Mouse (Mus musculus): ENCODE data around the gene Rmi2. TPM values are rescaled to one million over a fixed set of nuclear protein-coding genes. Genes with fewer than 3 reads are reported as not detected.
A peak's percentile ranks its signal among the peaks of the same experiment; 100 is the strongest.

The Rmi2 gene
- polyA plus RNA-seq, 1 experiment = 0.65 TPM

DNA sequence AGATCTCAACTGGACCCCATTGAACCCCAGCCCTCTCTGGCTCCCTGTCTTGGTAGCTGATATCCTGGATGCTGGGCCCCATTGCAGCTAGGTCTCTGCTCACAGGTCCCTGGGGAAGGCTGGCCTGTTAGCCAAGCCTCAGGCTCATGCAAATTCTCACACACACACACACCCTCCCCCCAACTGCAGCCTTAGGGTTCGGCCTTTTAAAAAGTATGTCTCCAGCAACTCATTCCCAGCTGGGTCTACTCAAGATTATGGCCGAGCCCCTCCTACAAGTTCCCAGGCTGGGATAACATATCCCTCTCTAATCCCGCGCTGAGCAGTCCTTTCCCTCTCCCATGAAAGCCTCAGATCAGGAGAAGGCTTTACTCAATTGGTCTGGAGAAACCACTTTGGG, 13.5 kb upstream of the Rmi2 start:
- H3K4me1 ChIP-seq (ENCODE audit: control insufficient read depth) = no peaks in the 10 kb centered on the region
- no peaks in the 10 kb centered on the region for H3K36me3 ChIP-seq (ENCODE audit: control insufficient read depth)
- no peak for TF ChIP-seq GATA1 (IDR thresholded peaks at IDR 0.05; ENCODE audit: low read length)
- no peak for TF ChIP-seq TAL1 (IDR thresholded peaks at IDR 0.05; ENCODE audit: low read length)
- no peaks in the 10 kb centered on the region for H3K27me3 ChIP-seq (ENCODE audit: control insufficient read depth)
- no peak overlapping the region for H3K4me3 ChIP-seq (replicated peaks)
- no peaks in the 10 kb centered on the region for H3K9me3 ChIP-seq (ENCODE audit: control insufficient read depth, low read length)

DNA sequence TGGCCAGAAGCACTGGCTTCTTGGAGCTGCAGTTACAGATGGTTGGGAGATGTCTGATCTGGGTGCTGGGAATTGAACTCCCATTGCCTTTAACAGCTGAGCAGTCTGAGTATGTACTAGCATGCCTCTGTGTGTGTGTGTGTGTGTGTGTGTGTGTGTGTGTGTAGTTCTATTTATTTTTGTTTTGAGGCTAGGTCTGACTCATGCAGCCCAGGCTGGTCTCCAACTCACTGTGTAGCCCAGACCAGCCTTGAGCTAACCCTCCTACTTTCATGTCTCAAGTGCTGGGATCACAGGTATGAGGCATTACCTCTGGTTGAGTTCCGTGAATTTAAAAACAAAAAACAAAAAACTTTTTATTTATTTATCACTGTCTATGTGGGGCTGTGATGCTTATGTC, 10.3 kb upstream of the Rmi2 start:
- Histone ChIP-seq H3K36me3 (ENCODE audit: control insufficient read depth) (no peaks in the 10 kb centered on the region), H3K9me3 (ENCODE audit: control insufficient read depth, low read length) (no peaks in the 10 kb centered on the region), H3K4me1 (ENCODE audit: control insufficient read depth) (no peaks in the 10 kb centered on the region), H3K4me3 (replicated peaks) (no peak overlapping the region), H3K27me3 (ENCODE audit: control insufficient read depth) (no peaks in the 10 kb centered on the region)
- no peak for TF ChIP-seq TAL1 (IDR thresholded peaks at IDR 0.05; ENCODE audit: low read length)
- TF ChIP-seq GATA1 (IDR thresholded peaks at IDR 0.05; ENCODE audit: low read length) = no peak

DNA sequence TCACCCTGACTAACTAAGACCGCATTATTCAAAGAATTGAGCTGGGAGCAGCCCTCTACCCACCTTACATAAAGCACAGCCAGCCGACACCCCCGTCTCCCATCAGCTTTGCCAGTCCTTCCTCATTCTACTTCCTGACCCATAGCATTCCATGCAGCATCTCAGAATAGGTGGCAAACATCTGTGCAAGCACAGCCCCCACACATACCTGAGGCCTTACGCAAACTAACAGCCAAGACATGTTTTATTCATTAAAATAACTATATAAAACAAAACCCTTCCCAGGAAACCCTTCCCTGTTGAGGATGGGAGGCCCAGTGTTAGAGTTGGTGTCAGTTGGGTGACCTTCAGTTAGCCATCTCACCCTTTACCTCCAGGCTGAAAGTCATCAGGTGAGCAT, 9.0 kb upstream of the Rmi2 start:
- TF ChIP-seq GATA1 (IDR thresholded peaks at IDR 0.05; ENCODE audit: low read length) (no peak), TAL1 (IDR thresholded peaks at IDR 0.05; ENCODE audit: low read length) (no peak)
- H3K4me1 ChIP-seq (ENCODE audit: control insufficient read depth) = no peaks in the 10 kb centered on the region
- H3K9me3 ChIP-seq (ENCODE audit: control insufficient read depth, low read length) = no peaks in the 10 kb centered on the region
- no peaks in the 10 kb centered on the region for H3K27me3 ChIP-seq (ENCODE audit: control insufficient read depth)
- no peak overlapping the region for H3K4me3 ChIP-seq (replicated peaks)
- H3K36me3 ChIP-seq (ENCODE audit: control insufficient read depth) = no peaks in the 10 kb centered on the region

DNA sequence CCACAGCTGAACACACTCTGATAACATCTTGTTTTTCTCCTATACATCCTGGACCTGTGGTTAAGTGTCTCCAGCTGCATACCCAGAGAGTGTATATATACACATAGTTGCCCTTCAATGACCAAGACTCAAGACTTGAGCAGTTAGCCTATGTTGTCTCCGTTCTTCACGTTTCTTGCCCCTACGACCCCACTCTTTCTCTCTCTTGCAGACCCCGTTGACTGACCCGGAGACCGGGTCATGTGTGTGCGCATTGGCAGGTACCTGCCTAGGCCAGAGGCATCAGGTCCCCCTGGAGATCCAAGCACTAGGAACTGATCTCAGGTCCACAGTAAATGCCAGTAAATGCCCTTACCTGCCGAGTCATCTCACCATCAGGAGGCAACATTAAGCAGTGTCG, 7.6 kb upstream of the Rmi2 start:
- no peaks in the 10 kb centered on the region for H3K27me3 ChIP-seq (ENCODE audit: control insufficient read depth)
- no peaks in the 10 kb centered on the region for H3K36me3 ChIP-seq (ENCODE audit: control insufficient read depth)
- H3K4me3 ChIP-seq (replicated peaks) = no peak overlapping the region
- TF ChIP-seq GATA1 (IDR thresholded peaks at IDR 0.05; ENCODE audit: low read length) (no peak), TAL1 (IDR thresholded peaks at IDR 0.05; ENCODE audit: low read length) (no peak)
- H3K4me1 ChIP-seq (ENCODE audit: control insufficient read depth) = no peaks in the 10 kb centered on the region
- no peaks in the 10 kb centered on the region for H3K9me3 ChIP-seq (ENCODE audit: control insufficient read depth, low read length)

DNA sequence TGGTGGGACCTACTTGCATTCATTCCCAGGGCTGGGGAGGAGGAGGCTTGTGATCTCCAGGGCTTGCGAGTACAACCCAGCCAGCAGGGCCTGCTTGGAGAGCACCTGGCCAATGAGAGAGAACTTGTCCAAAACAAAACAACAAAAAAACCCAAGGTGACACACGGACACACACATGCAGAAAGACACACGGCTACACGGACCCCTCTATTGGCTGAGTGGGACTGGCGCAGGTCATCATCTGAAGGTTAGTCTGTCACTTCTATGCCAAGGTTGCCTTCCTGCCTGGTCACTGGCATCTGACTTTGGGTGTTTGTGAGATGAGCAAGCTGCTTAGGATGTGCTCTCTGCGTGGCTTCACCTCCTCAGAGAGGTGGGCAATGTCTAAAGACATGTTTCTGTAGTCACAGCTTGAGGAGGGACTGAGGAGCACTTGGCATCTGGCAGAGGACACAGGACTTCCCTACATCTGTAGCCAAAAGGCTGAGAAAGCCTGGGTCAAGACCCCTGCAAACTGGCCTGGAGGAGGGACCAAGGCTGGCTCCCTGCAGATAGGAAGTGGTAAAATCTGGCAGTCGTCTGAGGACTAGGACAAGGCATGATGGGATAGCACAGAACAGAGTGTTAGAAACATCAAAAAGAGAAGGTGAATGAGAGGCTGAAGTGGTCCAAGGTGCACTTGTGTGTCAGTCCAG, 6.9 kb upstream of the Rmi2 start:
- no peaks in the 10 kb centered on the region for H3K9me3 ChIP-seq (ENCODE audit: control insufficient read depth, low read length)
- TF ChIP-seq GATA1 (IDR thresholded peaks at IDR 0.05; ENCODE audit: low read length) (no peak), TAL1 (IDR thresholded peaks at IDR 0.05; ENCODE audit: low read length) (no peak)
- no peaks in the 10 kb centered on the region for H3K36me3 ChIP-seq (ENCODE audit: control insufficient read depth)
- H3K27me3 ChIP-seq (ENCODE audit: control insufficient read depth) = peaks cover 3% of the 10 kb centered on the region; the same call in 1 of the 2 replicates
- H3K4me3 ChIP-seq (replicated peaks) = no peak overlapping the region
- no peaks in the 10 kb centered on the region for H3K4me1 ChIP-seq (ENCODE audit: control insufficient read depth)

DNA sequence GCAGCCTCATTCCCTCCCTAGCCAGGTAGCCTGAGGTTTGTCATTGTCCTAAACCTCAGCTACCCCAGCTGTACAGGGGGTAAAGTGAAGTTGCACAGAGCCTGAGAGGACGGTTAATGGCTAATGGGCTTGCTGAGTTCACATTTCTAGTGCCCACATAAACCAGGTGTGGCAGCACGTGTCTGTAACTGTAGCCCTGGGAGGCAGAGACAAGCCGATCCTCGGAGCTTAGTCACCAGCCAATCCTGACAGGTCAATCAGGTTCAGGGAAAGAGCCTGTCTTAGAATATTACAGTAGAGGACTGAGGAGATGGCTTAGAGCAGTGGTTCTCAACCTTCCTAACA, 6.4 kb upstream of the Rmi2 start:
- H3K27me3 ChIP-seq (ENCODE audit: control insufficient read depth) = peaks cover 7% of the 10 kb centered on the region; the same call in 1 of the 2 replicates
- no peak overlapping the region for H3K4me3 ChIP-seq (replicated peaks)
- no peaks in the 10 kb centered on the region for H3K36me3 ChIP-seq (ENCODE audit: control insufficient read depth)
- no peaks in the 10 kb centered on the region for H3K9me3 ChIP-seq (ENCODE audit: control insufficient read depth, low read length)
- no peaks in the 10 kb centered on the region for H3K4me1 ChIP-seq (ENCODE audit: control insufficient read depth)
- TF ChIP-seq GATA1 (IDR thresholded peaks at IDR 0.05; ENCODE audit: low read length) = no peak
- TF ChIP-seq TAL1 (IDR thresholded peaks at IDR 0.05; ENCODE audit: low read length) = no peak

DNA sequence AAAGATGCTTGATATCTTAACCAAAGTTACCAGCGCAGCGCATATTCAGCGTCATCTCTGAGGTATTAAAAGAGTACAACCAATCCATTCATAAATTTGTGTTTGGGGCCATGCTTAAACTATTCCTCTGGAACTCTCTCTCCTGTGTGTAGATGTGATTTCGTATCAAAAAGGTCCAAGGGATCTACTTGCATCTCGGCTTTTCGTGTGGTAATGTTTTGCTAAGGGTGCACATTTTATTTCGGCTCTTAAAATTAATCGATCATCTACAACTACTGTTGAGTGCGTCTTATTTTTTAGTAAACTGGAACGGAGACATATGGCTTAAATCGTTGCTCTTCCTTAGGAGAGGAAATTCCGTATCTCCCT, 333 bp upstream of the Rmi2 start:
- no peak for TF ChIP-seq TAL1 (IDR thresholded peaks at IDR 0.05; ENCODE audit: low read length)
- Histone ChIP-seq H3K9me3 (ENCODE audit: control insufficient read depth, low read length) (no peaks in the 10 kb centered on the region), H3K27me3 (ENCODE audit: control insufficient read depth) (peaks cover 14% of the 10 kb centered on the region), H3K4me1 (ENCODE audit: control insufficient read depth) (peaks cover 38% of the 10 kb centered on the region), H3K4me3 (replicated peaks) (peak overlapping the region; percentile 91), H3K36me3 (ENCODE audit: control insufficient read depth) (peaks cover 15% of the 10 kb centered on the region)

DNA sequence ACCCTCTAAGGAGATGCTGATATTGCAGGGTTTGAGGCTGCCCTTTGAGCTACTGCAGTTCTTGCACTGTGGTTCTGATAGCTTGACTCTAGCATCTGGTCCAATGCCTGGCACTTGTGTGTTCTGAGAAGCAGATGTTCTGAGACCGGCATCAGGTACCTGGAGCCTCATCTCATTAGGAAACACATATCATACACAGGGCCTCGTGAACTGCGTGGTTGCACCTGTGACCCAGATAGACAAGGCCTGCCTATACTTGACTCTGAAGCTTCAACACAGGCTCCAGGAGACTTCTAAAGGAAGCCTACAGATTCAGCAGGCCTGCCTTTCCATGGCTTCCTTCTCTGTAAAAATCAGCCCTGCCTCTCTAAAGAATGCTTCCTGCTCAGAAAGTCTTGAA, 1.5 kb downstream of the Rmi2 start:
- no peaks in the 10 kb centered on the region for H3K9me3 ChIP-seq (ENCODE audit: control insufficient read depth, low read length)
- no peak for TF ChIP-seq TAL1 (IDR thresholded peaks at IDR 0.05; ENCODE audit: low read length)
- no peak for TF ChIP-seq GATA1 (IDR thresholded peaks at IDR 0.05; ENCODE audit: low read length)

DNA sequence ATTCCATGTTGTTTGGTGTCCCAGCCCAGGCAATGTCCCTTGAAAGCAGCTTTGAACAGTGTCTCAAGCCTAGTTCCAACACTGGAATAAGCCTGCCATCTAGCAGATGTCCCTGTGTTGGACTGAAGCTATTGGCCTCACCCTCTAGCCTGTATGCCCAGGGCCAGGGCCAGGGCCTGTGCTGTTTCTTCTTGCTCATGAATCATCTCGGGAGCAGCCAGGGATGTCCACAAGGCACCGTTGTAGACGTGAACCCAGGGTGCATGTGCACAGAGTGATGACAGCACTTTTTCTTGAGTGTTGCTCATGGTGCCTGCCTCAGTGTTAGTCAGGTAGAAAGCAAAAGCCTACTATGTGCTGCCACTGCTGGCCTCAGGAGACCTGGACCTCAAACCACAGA, 2.4 kb downstream of the Rmi2 start:
- TF ChIP-seq TAL1 (IDR thresholded peaks at IDR 0.05; ENCODE audit: low read length) (no peak), GATA1 (IDR thresholded peaks at IDR 0.05; ENCODE audit: low read length) (no peak)
- no peaks in the 10 kb centered on the region for H3K9me3 ChIP-seq (ENCODE audit: control insufficient read depth, low read length)
- H3K4me1 ChIP-seq (ENCODE audit: control insufficient read depth) = peaks cover 38% of the 10 kb centered on the region
- no peak overlapping the region for H3K4me3 ChIP-seq (replicated peaks)
- H3K27me3 ChIP-seq (ENCODE audit: control insufficient read depth) = peaks cover 14% of the 10 kb centered on the region
- H3K36me3 ChIP-seq (ENCODE audit: control insufficient read depth) = peaks cover 26% of the 10 kb centered on the region

More for the DNA sequence above, 1.5 kb downstream of the Rmi2 start:
- H3K4me3 ChIP-seq (replicated peaks) = no peak overlapping the region
- peaks cover 25% of the 10 kb centered on the region for H3K36me3 ChIP-seq (ENCODE audit: control insufficient read depth)
- H3K27me3 ChIP-seq (ENCODE audit: control insufficient read depth) = peaks cover 14% of the 10 kb centered on the region
- peaks cover 38% of the 10 kb centered on the region for H3K4me1 ChIP-seq (ENCODE audit: control insufficient read depth)

DNA sequence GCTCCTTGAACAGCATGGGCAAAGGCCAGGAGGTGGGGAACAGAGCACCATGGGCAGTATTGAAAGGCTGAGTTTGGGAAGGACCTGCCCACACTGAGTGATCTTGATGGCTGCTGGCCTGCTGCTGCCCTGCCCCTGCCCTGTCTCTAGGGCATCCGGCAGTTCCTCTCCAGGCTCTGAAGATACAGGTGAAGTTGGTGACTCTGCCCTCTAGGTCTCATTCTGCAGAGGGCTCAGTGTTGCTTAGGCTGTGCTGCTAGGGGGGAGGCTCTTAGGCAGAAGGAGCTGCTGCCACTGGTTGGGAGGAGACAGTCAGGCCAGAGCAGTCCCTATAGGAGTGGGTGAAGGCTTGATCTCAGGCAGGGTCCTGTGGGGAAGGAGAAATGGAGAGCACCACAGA, 3.0 kb downstream of the Rmi2 start:
- Histone ChIP-seq H3K27me3 (ENCODE audit: control insufficient read depth) (peaks cover 12% of the 10 kb centered on the region), H3K9me3 (ENCODE audit: control insufficient read depth, low read length) (no peaks in the 10 kb centered on the region), H3K4me3 (replicated peaks) (no peak overlapping the region), H3K36me3 (ENCODE audit: control insufficient read depth) (peaks cover 26% of the 10 kb centered on the region), H3K4me1 (ENCODE audit: control insufficient read depth) (peaks cover 38% of the 10 kb centered on the region)
- TF ChIP-seq GATA1 (IDR thresholded peaks at IDR 0.05; ENCODE audit: low read length) (no peak), TAL1 (IDR thresholded peaks at IDR 0.05; ENCODE audit: low read length) (no peak)

Measured in erythroblast, embryonic 14.5 days (primary cell).